In the genomic region with DNA sequence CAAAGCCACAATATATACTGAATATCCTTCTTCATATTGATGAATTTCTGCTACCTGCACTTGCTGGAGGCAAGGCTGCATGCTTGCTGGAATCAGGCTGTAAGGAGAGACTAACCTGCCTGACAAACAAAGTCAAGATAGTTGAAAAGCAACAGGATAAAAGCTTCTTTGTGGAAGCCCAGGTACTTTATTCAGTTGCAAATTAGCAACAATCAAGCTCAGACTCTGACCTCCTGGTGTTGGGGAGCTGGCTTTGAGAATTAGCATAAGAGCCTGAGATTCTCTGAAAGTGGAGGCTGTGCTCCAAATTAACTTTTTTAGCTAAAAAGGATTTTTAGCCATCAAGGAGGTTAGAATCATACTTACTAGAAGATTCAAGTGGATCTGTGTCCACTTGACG, we compare ENCODE assay signal across 13 mouse cellular contexts. TPM values are rescaled to one million over a fixed set of nuclear protein-coding genes. Genes with fewer than 3 reads are reported as not detected.
"Had no signal": no experiment of that assay in that cellular context is flagged by ENCODE, and none has a peak within 500 bp of the region (broad histone marks: within the 10 kb centered on the region; RNA-seq: fewer than 3 reads in every experiment).

No protein-coding gene starts in this region.

RNA-seq across cellular contexts. Expression of gene Gm49366, which starts 9.7 kb away (rescaled TPM):
- polyA plus RNA-seq: neural tube, embryonic 13.5 days; neural tube, embryonic 14.5 days; neural tube, embryonic 15.5 days; small intestine, adult 2 months; spleen, adult 2 months; stomach, embryonic 14.5 days; stomach, embryonic 15.5 days; stomach, embryonic 16.5 days; stomach, postnatal 0 days; testis, adult 2 months; thymus, adult 2 months; thymus, postnatal 0 days; urinary bladder, adult 2 months had no signal

RNA-seq across cellular contexts. Expression of gene Acot3, which starts 22.9 kb away (rescaled TPM):
- polyA plus RNA-seq: small intestine, adult 2 months; spleen, adult 2 months; testis, adult 2 months; thymus, adult 2 months; thymus, postnatal 0 days; urinary bladder, adult 2 months had no signal

RNA-seq across cellular contexts. Expression of gene Acot5, which starts 40.1 kb away (rescaled TPM):
- polyA plus RNA-seq: small intestine, adult 2 months; spleen, adult 2 months; stomach, embryonic 14.5 days; stomach, embryonic 16.5 days; testis, adult 2 months had no signal
